Mouse (Mus musculus): ENCODE measurements around the gene Hydin.

Gene Hydin

GRCm38 (mm10) chr8:110444276-110444675 lies 177.5 kb downstream of the Hydin start:
- DNase-seq (ENCODE audit: low spot score in 2 of 2): no peak

GRCm38 (mm10) chr8:110450463-110450862 lies 183.7 kb downstream of the Hydin start:
- no peak for DNase-seq (ENCODE audit: low spot score in 2 of 2)

- DNase-seq (ENCODE audit: low spot score in 2 of 2): no peak
These were observed 187.7 kb downstream of the Hydin start for GRCm38 (mm10) chr8:110454466-110454865.

GRCm38 (mm10) chr8:110457424-110457823 lies 190.6 kb downstream of the Hydin start:
- no peak for DNase-seq (ENCODE audit: low spot score in 2 of 2)

GRCm38 (mm10) chr8:110462627-110463208 lies 195.9 kb downstream of the Hydin start:
- no peak for DNase-seq (ENCODE audit: low spot score in 2 of 2)

- no peak for DNase-seq (ENCODE audit: low spot score in 2 of 2)
These were observed 197.1 kb downstream of the Hydin start for GRCm38 (mm10) chr8:110463773-110464460.

GRCm38 (mm10) chr8:110465606-110466005 lies 198.8 kb downstream of the Hydin start:
- no peak for DNase-seq (ENCODE audit: low spot score in 2 of 2)

- no peak for DNase-seq (ENCODE audit: low spot score in 2 of 2)
These were observed 210.5 kb downstream of the Hydin start for GRCm38 (mm10) chr8:110477256-110477655.

- DNase-seq (ENCODE audit: low spot score in 2 of 2): peak in 1 of 2 experiments; percentile 1
These were observed 211.8 kb downstream of the Hydin start for GRCm38 (mm10) chr8:110478576-110478975.

- DNase-seq (ENCODE audit: low spot score in 2 of 2): no peak
These were observed 212.6 kb downstream of the Hydin start for GRCm38 (mm10) chr8:110479401-110479800.

GRCm38 (mm10) chr8:110482275-110482674 lies 215.5 kb downstream of the Hydin start:
- DNase-seq (ENCODE audit: low spot score in 2 of 2): no peak

- DNase-seq (ENCODE audit: low spot score in 2 of 2): no peak
These were observed 218.5 kb downstream of the Hydin start for GRCm38 (mm10) chr8:110485234-110485633.

- no peak for DNase-seq (ENCODE audit: low spot score in 2 of 2)
These were observed 219.2 kb downstream of the Hydin start for GRCm38 (mm10) chr8:110486020-110486419.

GRCm38 (mm10) chr8:110487644-110488043 lies 220.9 kb downstream of the Hydin start:
- DNase-seq (ENCODE audit: low spot score in 2 of 2): no peak

GRCm38 (mm10) chr8:110489344-110489743 lies 222.6 kb downstream of the Hydin start:
- no peak for DNase-seq (ENCODE audit: low spot score in 2 of 2)

- DNase-seq (ENCODE audit: low spot score in 2 of 2): no peak
These were observed 224.3 kb downstream of the Hydin start for GRCm38 (mm10) chr8:110491118-110491517.

- DNase-seq (ENCODE audit: low spot score in 2 of 2): no peak
These were observed 229.5 kb downstream of the Hydin start for GRCm38 (mm10) chr8:110496286-110496685.

- no peak for DNase-seq (ENCODE audit: low spot score in 2 of 2)
These were observed 233.5 kb downstream of the Hydin start for GRCm38 (mm10) chr8:110500253-110500652.

- DNase-seq (ENCODE audit: low spot score in 2 of 2): no peak
These were observed 233.9 kb downstream of the Hydin start for GRCm38 (mm10) chr8:110500661-110501060.

- no peak for DNase-seq (ENCODE audit: low spot score in 2 of 2)
These were observed 234.6 kb downstream of the Hydin start for GRCm38 (mm10) chr8:110501330-110501729.

- DNase-seq (ENCODE audit: low spot score in 2 of 2): no peak
These were observed 236.1 kb downstream of the Hydin start for GRCm38 (mm10) chr8:110502880-110503279.

GRCm38 (mm10) chr8:110508766-110509165 lies 242.0 kb downstream of the Hydin start:
- no peak for DNase-seq (ENCODE audit: low spot score in 2 of 2)

- DNase-seq (ENCODE audit: low spot score in 2 of 2): no peak
These were observed 253.0 kb downstream of the Hydin start for GRCm38 (mm10) chr8:110519790-110520189.

GRCm38 (mm10) chr8:110521851-110522250 lies 255.1 kb downstream of the Hydin start:
- DNase-seq (ENCODE audit: low spot score in 2 of 2): no peak
